Mouse (Mus musculus): ENCODE data around the gene Srgap3.

The Srgap3 gene

DNA sequence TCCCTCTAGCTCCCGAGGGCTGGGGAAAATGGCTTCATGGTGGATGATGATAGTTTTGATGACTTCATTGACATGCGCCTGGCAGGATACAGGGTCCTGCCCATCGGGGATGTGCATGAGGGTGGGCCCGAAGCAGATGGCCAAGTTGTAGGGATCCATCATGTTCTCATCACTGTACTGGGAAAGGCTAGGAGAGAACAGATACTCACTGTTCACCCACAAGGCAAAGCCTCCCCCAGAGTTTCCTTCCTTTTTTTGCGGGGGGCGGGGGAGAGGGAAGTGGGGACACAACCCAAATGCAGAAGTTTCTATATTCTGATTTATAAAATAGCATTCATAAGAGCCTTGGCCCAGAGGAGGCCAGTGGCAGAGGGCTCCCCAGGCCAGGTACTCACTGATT is 208.1 kb downstream of the Srgap3 start:
- TF ChIP-seq GATA4 (IDR thresholded peaks at IDR 0.05; ENCODE audit: insufficient replicate concordance, low read length): no peak

DNA sequence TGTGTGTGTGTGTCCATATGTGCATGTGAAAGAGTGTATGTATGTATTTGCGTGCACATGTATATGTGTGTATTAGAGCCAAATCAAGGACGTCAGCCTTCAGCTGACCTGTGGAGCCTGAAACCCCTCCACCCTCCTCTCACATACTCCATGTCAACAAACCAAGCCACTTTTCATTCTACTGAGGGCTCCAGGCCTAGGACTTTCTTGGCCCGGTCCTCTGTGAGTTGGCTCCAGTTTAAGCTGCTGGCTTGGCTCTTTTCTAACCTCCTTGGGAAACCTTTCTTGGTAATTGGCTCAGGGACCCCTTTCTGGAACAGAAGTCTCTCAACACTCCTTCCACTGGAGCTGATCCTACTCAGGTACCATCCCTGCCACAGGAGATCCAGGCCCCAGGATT is 210.6 kb downstream of the Srgap3 start:
- no peak for TF ChIP-seq GATA4 (IDR thresholded peaks at IDR 0.05; ENCODE audit: insufficient replicate concordance, low read length)

DNA sequence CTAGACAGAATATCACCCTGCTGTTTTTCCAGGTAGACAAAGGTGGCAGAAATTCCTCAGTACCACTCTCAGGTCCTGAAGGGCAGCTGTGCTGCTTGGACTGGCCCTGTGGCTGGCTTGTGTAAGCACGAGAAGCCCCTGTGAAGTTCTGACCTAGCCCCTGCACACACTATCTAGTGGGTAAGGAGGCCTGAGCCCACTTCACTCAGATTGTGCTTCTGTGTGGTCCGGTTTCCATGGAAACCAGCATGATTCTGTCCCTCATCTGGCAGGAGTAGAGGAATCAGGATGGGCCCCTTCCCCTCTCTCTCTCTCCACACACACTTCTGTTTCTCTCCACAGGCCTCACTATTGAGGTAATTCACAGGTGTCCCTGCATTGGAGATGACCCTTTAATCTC is 212.0 kb downstream of the Srgap3 start:
- no peak for TF ChIP-seq GATA4 (IDR thresholded peaks at IDR 0.05; ENCODE audit: insufficient replicate concordance, low read length)

DNA sequence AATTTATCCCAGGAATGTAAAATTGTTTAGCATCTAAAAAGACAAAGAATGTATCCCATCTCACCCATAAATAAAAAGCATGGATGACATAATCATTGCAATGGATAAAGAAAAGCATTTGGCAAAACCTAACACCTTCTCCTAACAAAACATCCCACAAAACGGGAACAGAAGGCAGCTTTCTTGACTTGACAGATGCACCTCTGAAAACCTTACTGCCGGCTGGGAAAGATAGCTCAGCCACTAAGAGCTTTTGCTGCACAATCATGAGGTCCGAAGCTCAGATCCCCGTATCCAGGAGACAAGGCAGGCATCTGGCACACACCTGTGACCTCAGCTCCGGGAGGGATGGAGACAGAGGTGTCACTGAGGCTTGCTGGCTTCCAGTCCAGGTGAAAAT is 213.1 kb downstream of the Srgap3 start:
- no peak for TF ChIP-seq GATA4 (IDR thresholded peaks at IDR 0.05; ENCODE audit: insufficient replicate concordance, low read length)

DNA sequence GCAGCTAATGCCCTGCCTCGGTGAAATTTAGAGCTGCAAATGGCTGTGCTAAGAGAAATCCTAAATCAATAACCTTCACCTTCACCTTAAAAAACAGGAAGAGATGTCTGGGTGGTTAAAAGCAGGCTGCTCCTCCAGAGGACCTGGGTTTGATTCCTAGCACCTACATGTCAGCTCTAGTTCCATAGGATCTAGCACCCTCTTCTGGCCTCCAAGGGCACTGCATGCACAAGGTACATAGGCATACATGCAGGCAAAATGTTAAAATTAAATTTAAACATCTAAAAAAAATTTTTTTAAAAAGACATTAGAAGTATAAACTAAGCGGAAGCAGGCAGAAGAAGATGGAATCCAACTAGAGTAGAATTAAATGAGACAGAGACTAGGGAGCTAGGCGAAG is 214.6 kb downstream of the Srgap3 start:
- TF ChIP-seq GATA4 (IDR thresholded peaks at IDR 0.05; ENCODE audit: insufficient replicate concordance, low read length): no peak

DNA sequence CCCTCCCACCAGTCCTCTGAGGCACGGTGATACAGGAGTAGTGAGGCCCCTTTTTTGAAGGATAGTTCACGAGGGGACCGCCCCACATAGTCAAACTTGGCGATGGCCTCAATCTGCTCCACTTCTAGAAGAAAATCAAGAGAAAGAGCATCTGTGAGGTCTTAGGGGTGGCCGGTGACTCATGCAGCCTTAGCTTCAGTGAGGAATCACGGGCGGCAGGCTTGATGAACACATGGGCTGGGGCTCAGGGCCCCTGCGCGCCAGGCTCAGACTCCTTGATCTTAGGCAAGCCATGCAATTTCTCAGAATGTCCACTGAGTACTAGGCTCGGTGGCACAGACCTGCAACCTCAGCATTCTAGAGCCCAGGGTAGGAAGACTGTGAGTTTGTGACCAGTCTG is 215.7 kb downstream of the Srgap3 start:
- TF ChIP-seq GATA4 (IDR thresholded peaks at IDR 0.05; ENCODE audit: insufficient replicate concordance, low read length): no peak

DNA sequence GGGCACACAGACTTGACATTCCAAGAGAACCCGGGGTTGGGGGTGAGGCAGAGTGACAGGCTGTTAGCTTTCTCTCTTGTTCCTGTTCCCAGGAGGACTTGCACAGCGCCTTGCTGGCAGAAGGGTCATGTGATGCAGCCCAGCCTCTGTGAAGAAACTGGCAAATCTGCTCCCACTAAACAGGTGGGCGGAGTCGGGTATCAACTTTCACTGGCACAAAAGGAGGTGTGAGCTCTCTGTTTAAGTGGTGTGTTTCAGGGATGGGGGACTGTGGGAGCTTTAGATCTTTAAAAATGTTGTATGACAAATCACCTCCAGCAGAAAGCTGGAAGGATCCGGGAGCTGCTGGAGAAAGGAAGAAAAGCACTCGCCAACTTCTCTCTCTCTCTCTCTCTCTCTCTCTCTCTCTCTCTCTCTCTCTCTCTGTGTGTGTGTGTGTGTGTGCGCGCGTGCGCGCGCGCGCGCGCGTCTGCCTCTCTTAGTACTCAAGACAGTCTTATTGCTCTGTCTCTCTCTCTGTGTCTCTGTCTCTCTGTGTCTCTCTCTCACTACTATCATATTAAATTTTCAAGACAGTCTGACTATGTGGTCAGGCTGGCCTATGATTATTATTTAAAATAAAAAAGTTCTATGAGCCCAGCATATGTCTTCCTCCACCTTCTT is 218.2 kb downstream of the Srgap3 start:
- no peak for TF ChIP-seq GATA4 (IDR thresholded peaks at IDR 0.05; ENCODE audit: insufficient replicate concordance, low read length)

DNA sequence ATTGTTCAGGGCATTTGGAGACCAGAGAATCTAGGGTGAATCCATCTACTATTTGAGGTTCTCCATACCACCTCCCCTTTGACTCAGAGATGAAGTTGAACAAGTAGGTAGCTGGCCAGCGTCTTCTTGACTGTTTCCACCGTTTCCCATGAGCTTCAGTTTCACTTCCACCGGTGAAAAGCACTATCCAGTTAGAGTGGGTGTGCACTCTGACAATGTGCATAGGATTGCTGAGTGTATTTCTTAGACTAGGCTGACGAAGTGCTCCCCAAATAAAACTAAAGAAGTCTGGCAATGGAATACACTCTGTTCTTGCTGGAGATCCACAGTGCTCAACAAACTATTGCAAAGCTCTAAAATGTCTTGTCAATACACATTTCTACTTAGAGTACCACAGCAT is 221.6 kb downstream of the Srgap3 start:
- TF ChIP-seq GATA4 (IDR thresholded peaks at IDR 0.05; ENCODE audit: insufficient replicate concordance, low read length): no peak

DNA sequence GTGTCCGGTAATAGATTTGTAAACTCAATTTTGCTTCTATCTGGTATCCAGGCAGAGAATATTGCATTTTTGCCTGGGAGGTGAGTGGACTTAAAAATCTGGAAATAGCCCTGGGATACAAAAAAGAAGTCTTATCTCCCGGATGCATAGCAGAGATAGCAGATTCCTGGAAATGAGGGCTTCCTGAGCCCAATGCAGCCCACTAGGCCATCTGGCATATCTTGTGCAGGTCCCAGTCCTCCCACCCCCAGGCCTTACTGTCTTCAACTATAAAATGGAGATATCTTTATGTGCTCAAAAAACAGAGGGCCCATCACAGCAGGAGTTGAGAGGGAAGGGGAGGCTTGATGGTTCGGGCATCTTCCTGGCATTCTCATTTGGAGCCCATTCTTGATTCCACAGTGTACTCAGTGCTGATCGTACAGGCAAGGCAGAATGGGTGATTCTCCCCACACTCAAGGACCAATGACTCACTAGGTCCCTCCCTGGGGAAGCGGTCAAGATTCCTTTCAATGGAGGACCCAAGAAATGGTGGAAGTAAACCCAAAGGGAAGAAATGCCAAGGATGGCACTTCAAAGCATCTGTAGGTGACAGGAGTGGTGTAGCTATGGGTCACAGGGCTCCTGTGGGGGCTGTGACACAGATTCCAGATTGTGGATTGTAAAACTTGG is 226.5 kb downstream of the Srgap3 start:
- peak; percentile 87 for TF ChIP-seq GATA4 (IDR thresholded peaks at IDR 0.05; ENCODE audit: insufficient replicate concordance, low read length)

DNA sequence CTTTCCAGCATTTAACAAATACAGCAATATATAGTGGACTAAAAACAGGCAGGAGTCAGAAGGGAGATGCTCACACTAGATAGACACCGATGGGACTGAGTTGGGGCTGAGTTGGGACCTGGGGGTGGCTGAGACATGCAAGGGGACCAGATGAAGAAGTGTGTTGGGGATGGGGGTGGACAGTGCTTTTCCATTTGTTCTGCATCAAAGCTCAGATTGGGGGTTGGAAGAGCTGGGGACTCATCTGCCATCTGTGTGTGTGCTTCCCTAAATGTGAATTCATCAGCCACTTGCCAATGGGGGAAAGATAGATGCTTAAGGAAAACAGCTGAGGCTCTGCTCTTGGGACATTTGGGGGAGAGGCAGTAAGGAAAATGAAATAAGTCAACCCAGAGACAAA is 227.1 kb downstream of the Srgap3 start:
- no peak for TF ChIP-seq GATA4 (IDR thresholded peaks at IDR 0.05; ENCODE audit: insufficient replicate concordance, low read length)

DNA sequence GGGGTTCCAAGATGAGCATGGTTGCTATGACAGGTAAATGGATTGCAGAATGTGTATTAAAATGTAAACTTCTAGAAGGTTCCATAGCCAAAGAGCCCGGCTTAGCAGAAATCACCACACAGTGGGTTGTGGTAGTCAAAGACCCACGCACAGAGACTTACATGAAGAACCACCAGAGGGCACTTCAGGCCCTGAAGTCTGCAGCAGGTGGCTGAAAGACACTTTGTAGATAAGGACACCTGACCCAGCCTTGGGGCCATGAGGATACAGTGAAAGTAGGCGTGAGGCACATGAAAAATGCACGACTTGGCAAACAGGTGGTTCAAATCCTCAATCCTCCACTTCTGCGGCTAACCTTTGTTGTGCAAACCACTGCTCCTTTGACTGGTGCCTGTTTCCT is 229.9 kb downstream of the Srgap3 start:
- no peak for TF ChIP-seq GATA4 (IDR thresholded peaks at IDR 0.05; ENCODE audit: insufficient replicate concordance, low read length)

DNA sequence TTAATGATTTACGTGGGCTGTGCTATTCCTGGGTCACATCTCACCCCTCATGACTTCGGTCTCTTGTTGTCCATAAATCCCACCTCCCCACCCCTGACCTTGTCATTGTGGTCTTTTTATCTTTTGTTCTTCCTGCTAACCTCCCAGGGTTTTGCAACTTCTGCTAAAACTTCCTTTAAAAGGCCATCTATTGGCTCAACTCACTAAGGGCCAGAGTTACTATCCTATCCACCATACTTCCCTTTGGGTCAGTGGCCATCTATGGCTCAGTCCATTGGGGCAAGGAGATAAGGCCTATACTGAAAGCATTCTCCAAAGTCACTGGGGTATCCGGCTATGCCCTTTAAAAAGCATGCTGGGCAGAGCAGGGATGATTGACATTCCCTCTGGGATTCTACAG is 233.1 kb downstream of the Srgap3 start:
- TF ChIP-seq GATA4 (IDR thresholded peaks at IDR 0.05; ENCODE audit: insufficient replicate concordance, low read length): peak; percentile 30; the same call in 1 of the 2 replicates

DNA sequence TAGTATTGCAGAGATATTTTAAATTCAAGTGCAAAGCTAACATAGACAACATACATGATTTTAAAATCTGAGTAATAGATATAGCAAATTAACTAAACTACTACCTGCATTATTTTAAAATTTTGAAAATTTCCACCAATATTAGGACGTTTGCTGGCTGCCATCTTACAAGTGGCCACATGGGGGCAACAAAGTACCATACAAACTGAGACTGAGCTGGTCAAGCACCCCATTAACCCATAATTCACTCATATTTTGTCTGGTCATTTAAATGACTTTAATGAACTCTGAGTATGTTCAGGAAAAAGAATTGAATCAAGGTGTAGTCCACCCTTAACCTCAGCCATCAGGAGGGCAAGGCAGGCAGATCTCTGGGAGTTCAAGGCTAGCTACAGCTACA is 246.7 kb downstream of the Srgap3 start:
- TF ChIP-seq GATA4 (IDR thresholded peaks at IDR 0.05; ENCODE audit: insufficient replicate concordance, low read length): no peak

DNA sequence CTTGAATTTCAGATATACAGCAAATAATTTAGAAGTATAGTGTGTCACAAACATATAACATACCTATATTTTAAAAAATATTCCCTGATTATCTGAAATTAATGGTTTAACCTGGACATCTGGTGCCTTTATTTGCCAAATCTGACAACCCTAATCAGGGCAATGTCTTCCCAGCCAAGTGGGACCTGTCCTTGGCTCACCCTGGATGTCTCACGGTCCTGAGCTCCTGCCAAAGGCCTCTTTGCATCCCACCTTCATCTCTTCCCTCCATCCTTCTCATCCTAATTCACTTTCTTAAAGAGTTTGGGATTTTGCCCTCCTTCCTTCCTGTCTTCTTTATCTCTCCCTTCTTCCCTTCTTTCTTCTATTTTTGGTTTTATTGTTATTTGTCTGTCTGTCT is 248.0 kb downstream of the Srgap3 start:
- no peak for TF ChIP-seq GATA4 (IDR thresholded peaks at IDR 0.05; ENCODE audit: insufficient replicate concordance, low read length)

DNA sequence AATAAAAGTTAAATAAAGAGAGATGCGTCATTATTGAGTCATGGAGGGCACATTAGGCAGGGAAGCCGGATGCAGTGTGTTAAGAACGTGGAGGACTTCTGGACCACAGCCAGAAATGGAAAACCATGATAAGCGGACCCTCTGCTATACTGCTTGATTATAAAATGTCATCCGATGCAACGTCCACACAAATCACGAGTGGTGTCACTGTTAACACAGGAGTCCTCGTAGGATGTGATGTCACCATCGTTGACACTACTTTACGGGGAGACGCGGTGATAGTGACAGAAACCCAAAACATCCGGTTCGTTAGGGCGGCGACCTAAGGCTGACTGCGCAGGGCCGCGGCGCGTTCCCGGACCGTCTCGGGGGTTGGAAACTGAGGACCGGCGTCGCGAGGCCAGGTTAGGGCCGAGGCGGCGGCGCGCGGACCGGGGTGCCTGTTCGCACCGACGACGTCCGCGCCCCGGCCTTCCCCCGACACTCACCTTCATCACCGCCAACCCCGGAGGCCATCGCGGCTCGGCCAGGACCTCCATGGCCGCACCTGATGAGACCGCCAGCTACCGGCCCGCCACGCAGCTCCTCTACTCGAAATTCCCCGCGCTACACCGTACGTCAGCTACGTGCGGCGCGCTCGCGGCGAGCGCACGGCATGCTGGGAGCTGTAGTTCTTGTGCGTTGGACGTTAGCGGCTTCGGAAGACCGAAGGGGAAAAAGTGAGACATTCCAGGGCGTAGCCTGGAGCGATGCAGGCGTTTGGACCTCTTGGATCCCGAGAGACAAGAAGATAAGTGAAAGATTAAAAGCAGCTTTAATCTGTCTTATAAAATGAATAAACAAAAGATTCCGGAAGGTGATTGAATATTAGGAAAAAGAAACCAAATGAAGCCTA is 250.8 kb downstream of the Srgap3 start, which contains the start of gene Rad18:
Rad18 (minus strand) TSS at position 631 of the 895 bp plus-strand sequence.
- no peak for TF ChIP-seq GATA4 (IDR thresholded peaks at IDR 0.05; ENCODE audit: insufficient replicate concordance, low read length)

DNA sequence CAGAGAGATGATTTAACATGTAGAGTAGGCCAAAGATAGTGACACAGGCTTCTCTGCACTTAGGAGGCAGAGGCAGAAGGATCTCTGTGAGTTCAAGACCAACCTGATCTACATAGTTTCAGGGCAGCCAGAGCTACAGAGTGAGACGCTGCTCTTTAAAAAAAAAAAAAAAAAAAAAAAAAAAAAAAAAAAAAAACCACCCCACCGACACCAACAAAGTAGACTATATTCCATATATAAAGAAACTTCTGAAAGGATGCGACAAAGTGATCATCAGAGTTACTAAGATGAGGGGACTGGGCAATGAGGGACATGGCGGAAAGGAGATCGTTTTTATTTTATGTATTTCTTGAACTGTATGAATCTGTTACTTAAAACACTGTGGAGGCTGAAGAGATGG is 252.6 kb downstream of the Srgap3 start:
- TF ChIP-seq GATA4 (IDR thresholded peaks at IDR 0.05; ENCODE audit: insufficient replicate concordance, low read length): no peak
